Mouse (Mus musculus) cortical plate, adult 2 months (tissue): Measurements from ENCODE around the gene Als2cr12.
"Not testable (repeated sequence)": the region's sequence is repeated elsewhere in the genome, so short reads cannot be mapped to it uniquely, and the experiment has no call there.

Experiments used
- CTCF ChIP-seq: fragments of 200-500 bp; IDR thresholded peaks from 2 replicates; pipeline ENCODE4 v1.5.1; 2011; ENCODE audit warnings: mild to moderate bottlenecking, control low read depth, low read length; ENCODE audit not compliant: insufficient read depth; ENCODE audit errors: extremely low read depth
- POLR2A ChIP-seq: fragments of 200-500 bp; IDR thresholded peaks from 2 replicates; pipeline ENCODE4 v1.6.1; 2011; ENCODE audit warnings: mild to moderate bottlenecking, low read length, control low read depth; ENCODE audit not compliant: insufficient read depth; ENCODE audit errors: extremely low read depth

DNA sequence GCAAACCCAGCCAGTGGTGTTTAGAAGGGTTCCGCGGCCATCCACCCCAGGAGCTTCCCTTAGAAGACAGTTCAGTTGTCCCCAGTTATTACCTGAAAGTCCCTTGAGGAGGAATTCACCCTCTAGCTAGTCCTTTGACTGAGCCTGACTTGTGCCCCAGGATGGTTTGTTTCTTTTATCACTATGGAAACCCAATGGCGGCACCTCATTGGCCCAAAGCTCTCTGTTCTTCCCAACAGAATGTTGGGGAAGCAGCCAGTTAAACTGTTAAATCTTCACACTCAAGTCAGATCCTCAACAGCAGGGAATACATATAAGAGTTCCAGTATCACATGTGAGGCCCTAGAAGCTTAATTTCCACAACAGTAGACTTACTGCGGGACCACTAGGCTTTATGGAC is at the start of gene Als2cr12:
- TF ChIP-seq CTCF, POLR2A: not testable (repeated sequence)
